Mouse (Mus musculus) spleen, postnatal 0 days (tissue): Measurements from ENCODE around the gene Cebpg. TPM values are rescaled to one million over a fixed set of nuclear protein-coding genes. Genes with fewer than 3 reads are reported as not detected.

Experiments
- polyA plus RNA-seq: library from polyadenylated mRNA; unstranded; fragments of >200 nt; fragmentation: Nextera tagmentation; extraction: Ambion mirVana; gene quantifications from 2 replicates; pipeline ENCODE4 v1.2.1, GENCODE M21; 2015

Cebpg gene
- 24.8 and 25.1 TPM in 2 replicates for polyA plus RNA-seq

DNA sequence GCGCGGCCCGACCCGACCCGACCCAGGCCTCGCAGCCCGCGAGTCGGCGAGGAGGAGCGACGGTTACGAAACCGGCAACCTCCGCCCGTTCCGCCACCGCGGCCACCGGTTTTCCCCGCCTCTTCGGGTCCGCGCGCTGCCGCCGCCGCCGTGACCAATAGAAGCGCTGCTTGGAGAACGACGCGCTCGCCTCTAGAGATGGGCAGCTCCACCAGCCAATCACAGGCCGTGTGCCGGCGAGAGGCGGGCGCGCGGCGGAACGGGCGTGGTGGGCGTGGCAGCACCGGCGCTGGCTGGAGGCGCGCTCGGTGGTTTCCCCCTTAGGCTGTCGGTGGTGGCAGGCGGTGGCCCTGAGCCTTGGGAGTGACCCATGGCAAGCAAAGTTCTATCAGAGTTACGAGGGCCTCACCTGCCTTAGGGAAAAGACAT is at the start of gene Cebpg:
Gene Cebpg (minus strand): TSS at position 138 of the 429 bp plus-strand sequence.

Other genes with a start within 250 kb of the Cebpg start
- gene Chst8, start 243.9 kb downstream of the Cebpg start, polyA plus RNA-seq, result 0.26 and 0.33 TPM in 2 replicates
- 39.6 and 45.2 TPM in 2 replicates for gene Pepd, start 144.2 kb downstream of the Cebpg start, polyA plus RNA-seq
- 1.8 and 2.5 TPM in 2 replicates for gene Cebpa, start 62.7 kb upstream of the Cebpg start, polyA plus RNA-seq
- 0.47 and 0.65 TPM in 2 replicates for gene Slc7a10, start 129.8 kb upstream of the Cebpg start, polyA plus RNA-seq
- 1.6 and 1.9 TPM in 2 replicates for gene Lrp3, start 158.9 kb upstream of the Cebpg start, polyA plus RNA-seq